Mouse (Mus musculus): Measurements from ENCODE around the gene Hdgf. TPM values are rescaled to one million over a fixed set of nuclear protein-coding genes. Genes with fewer than 3 reads are reported as not detected.

Hdgf gene
- 100 to 1,000 TPM; 103 to 104 TPM for total RNA-seq (2023)

DNA sequence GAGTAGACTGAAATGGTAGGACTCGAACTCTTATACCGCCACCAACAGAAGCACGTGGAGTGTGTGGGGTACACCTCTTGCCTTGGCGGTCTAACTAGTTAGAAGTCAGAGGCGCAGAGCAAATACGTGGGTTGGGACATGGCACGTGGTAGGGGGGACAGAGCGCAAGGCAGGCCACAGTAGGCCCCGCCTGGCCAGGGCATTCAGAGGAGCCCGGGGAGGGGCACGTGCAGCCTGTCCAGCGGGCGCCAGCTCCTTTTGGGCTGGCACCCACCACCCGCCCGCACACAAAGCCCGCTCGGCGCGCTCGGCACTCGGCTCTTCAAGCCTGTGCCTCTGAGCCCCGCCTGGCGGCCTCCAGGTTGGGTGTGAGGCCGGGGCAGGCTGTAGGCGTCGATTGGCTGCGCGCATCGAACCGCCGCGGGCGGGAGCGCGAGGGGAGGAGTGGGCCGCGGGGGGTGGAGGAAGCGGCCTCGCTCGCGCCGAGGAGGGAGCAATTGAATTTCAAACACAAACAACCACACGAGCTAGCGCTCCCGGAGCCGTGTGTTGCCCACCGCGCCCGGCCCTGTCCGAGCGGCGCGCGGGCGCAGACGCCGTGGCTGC lies at the start of gene Hdgf:
Gene Hdgf (plus strand): TSS at position 442 of the 606 bp plus-strand sequence.

DNA sequence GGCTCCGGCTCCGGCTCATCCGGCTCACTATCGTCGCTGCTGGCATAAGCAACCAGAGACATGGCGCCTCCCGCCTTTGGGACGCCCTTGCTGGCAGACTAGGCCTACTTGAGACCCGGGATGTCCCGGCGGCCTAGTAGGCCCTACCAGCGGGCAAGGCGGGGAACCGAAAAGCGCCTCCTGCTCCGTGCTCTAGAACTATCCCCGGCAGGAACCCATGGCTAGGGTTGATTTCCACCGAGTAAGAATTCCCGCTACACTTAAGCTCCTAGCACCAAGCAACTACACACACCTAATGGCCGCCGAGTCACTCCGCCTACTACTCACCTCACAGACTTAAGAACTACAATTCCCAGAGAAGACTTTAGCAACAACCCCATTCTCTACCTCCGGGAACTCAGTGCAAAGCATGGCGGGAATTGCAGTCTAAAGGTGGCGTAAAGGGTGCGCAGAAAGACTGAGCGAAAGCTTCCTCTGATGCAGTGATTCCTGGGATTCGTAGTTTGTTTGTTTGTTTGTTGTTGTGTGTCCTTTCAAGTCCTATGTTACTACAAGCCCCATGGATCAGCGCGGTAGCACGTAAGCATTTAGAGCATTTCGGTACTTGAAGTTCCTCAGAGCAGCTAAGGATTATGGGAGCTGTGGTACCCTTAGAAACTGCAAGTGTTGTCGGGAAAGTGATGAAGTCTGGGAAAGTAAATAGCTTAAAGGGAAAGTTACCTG lies 20.7 kb upstream of the Hdgf start, which contains the start of gene Prcc:
Gene Prcc (minus strand): TSS at position 328 of the 723 bp plus-strand sequence.

DNA sequence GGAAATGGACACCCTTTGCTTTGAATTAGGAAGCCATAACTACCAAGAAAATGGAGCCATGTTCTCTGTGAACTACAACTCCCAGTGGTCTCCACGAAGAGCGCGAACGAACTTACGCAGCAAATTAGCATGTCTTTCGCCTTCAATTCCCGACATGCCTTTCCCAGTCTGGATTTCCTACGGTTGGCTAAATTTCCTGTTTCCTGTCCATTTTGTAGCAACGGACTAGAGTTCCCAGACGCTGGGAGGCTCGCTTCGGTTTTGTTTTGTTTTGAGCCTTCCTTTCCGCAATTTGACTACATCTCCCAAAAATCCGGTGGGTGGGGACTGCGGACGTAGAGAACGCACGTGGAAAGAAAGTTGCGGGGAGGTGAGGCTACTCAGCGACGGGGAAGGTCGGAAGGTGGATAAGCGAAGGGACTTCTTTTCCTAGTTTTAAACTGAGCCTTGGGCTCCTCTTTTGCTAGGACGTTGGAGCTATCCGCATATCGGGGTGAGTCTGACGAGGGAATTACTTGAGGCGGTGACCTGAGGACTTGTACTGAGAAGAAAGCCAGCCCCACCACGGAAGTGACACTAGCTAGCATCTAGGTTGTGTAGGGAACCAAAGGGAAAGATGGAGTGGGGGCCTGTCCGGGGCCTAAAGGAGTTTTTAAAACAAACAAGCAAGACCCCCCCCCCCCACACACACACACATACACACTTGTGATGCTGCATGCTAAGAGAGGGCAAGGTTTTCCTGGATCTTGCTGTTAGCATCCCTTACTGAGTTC lies 13.4 kb downstream of the Hdgf start, which contains the start of gene Mrpl24:
Gene Mrpl24 (plus strand): TSS at position 171 of the 773 bp plus-strand sequence.

DNA sequence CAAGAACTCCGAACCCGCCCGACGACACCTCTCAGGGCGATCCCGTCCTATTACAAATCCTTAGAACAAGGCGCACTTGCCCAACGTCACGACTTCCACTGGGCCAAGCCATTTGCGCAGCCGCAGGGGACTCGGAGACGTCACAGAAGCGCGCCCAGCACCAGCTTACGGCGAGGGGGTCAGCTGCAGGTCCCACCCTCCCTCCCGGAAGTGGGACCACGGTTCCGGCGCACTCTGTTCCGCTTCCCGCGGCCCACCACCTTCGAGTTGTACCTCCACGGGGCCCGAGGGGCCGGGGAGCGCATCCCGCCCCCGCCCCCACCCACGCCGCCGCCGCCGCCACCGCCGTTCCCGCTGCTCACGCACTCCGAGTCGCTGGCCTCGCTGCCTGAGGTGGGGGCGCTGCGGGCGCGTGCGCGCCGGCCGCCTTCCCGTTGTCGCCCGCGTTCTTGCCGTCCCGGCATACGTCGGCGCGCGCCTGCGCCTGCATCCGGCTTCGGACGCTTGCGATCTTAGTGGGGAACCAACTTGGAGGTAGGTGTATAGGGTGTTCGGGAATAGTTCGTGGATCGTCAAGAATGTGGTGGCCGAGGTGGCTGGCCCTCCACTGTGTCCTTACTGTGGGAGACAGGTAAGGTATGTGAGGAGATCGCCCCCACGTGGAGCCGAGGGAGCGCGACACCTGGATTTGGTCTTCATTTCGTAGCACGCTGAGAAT lies 24.1 kb downstream of the Hdgf start, which contains the start of the genes Isg20l2 and Rrnad1:
Gene Isg20l2 (plus strand): TSS at position 237 of the 718 bp plus-strand sequence.
Gene Rrnad1 (minus strand): TSS at position 640 of the 718 bp plus-strand sequence.

DNA sequence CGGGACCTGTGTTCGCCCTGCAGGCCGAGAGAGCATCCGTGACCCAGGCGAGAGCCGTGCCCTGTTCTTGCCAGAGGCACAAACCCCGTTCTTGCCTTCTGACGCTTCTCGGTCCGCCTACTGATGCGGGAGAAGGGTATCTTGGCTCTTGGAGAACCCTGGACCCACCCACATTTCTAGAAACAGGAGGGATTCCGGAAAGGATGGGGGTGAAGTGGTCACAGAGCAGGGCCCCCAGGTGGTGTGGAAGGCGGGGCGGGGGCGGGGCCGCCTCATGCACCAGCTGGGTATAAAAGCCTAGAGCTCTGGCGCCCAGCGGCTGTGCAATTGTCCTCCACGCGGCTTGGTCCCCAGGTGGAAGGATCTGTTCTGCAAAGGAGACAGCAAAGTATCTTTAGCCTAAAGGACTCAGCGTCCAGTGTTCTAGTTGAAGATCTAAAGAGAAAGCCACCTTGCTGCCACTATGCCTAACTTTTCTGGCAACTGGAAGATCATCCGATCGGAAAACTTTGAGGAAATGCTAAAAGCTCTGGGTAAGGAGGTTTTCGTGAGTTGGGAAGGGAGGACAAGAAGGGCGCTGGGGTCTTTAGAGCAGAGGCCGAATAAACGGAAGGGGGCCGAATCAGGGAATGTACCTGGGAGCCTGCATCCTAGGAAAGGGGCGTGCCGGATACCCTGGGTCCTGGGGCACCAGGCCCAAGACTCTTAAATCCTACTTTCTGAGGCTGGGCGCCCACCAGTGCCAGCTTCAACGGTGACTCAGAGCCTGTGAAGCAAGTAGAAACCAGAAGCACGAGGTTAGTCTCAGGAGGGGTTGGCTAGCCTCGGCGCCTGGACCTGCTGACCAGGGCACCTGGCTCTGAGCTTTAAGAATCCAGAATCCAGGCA lies 42.5 kb downstream of the Hdgf start, which contains the start of gene Crabp2:
Gene Crabp2 (plus strand): TSS at position 289 of the 888 bp plus-strand sequence.

Other genes starting within 250 kb of the Hdgf start
- 1 to 10 TPM in 1 of 2 experiments, under 1 TPM in 1; 0.61 to 5.9 TPM for gene Lrrc71, start 157.7 kb upstream of the Hdgf start, total RNA-seq (2023)
- gene Ntrk1, start 111.2 kb upstream of the Hdgf start, total RNA-seq (2023): not detected
- under 1 TPM in 1 of 2 experiments, not detected in 1; 0.15 TPM for gene Insrr, start 109.4 kb upstream of the Hdgf start, total RNA-seq (2023)
- gene Pear1, start 82.0 kb upstream of the Hdgf start, total RNA-seq (2023): 10 to 100 TPM; 35.6 to 35.9 TPM
- 100 to 1,000 TPM; 194 to 202 TPM for gene Sh2d2a, start 59.6 kb upstream of the Hdgf start, total RNA-seq (2023)
- 10 to 100 TPM; 57.4 to 65.0 TPM for gene Prcc, start 20.7 kb upstream of the Hdgf start, total RNA-seq (2023)
- gene Mrpl24, start 13.2 kb downstream of the Hdgf start, total RNA-seq (2023): 100 to 1,000 TPM; 147 to 161 TPM
- 10 to 100 TPM; 69.9 to 72.7 TPM for gene Isg20l2, start 24.0 kb downstream of the Hdgf start, total RNA-seq (2023)
- 10 to 100 TPM; 31.8 to 33.3 TPM for gene Rrnad1, start 24.4 kb downstream of the Hdgf start, total RNA-seq (2023)
- 1 to 10 TPM; 2.3 to 5.0 TPM for gene Crabp2, start 42.3 kb downstream of the Hdgf start, total RNA-seq (2023)
- not detected for gene Nes, start 64.8 kb downstream of the Hdgf start, total RNA-seq (2023)
- not detected for gene Bcan, start 93.9 kb downstream of the Hdgf start, total RNA-seq (2023)
- not detected for gene Hapln2, start 121.3 kb downstream of the Hdgf start, total RNA-seq (2023)
- 10 to 100 TPM; 21.9 to 34.1 TPM for gene Gpatch4, start 136.8 kb downstream of the Hdgf start, total RNA-seq (2023)
- gene Naxe, start 152.2 kb downstream of the Hdgf start, total RNA-seq (2023): 10 to 100 TPM; 24.1 to 31.7 TPM
- gene Ttc24, start 172.0 kb downstream of the Hdgf start, total RNA-seq (2023): not detected
- gene Iqgap3, start 175.7 kb downstream of the Hdgf start, total RNA-seq (2023): 1 to 10 TPM in 1 of 2 experiments, under 1 TPM in 1; 0.77 to 2.1 TPM
- gene Mef2d, start 236.1 kb downstream of the Hdgf start, total RNA-seq (2023): 100 to 1,000 TPM; 241 to 255 TPM

All from T-cell, adult 66 days (primary cell).